In genomic region chr2:145457106-145457747, GRCm38 (mm10) we compare ENCODE assay signal across 13 mouse cellular contexts.
A peak's percentile ranks its signal among the peaks of the same experiment; 100 is the strongest.
DNase-seq lines count a peak whose midpoint lies in the region; ATAC-seq and TF ChIP-seq lines count a peak whose summit lies in the region.
"Had no signal": no experiment of that assay in that cellular context is flagged by ENCODE, and none has a peak within 500 bp of the region (broad histone marks: within the 10 kb centered on the region; RNA-seq: fewer than 3 reads in every experiment).

No protein-coding gene starts in this region.

- no peak overlapping the region for H3K4me2 ChIP-seq in heart, postnatal 0 days (ENCODE audit: low read depth, low read length)
- no peak overlapping the region for H3K4me2 ChIP-seq in neural tube, embryonic 15.5 days
- H3K4me2 ChIP-seq in intestine, postnatal 0 days (replicated peaks; ENCODE audit: low read depth), result no peak overlapping the region
- H3K4me2 ChIP-seq: heart, embryonic 13.5 days had no signal

- no peak for DNase-seq in heart, postnatal 0 days (ENCODE audit: low spot score)
- no peak for DNase-seq in heart, adult 2 months
- DNase-seq in neural tube, embryonic 10.5 days (ENCODE audit: extremely low spot score, low spot score), result peak; percentile 19
- DNase-seq in adrenal gland, adult 2 months, result no peak
- no peak for DNase-seq in adipocyte (ENCODE audit: low spot score)
- DNase-seq in cerebellum, adult 18-20 months, result no peak
- DNase-seq: cerebellum, adult 9-10 months; kidney, adult 8-10 months had no signal

- no peaks in the 10 kb centered on the region for H3K9me3 ChIP-seq in heart, postnatal 0 days (replicated peaks; ENCODE audit: control insufficient read depth, low read length)
- no peaks in the 10 kb centered on the region for H3K9me3 ChIP-seq in neural tube, embryonic 15.5 days (replicated peaks)
- H3K9me3 ChIP-seq in intestine, postnatal 0 days (ENCODE audit: control insufficient read depth), result no peaks in the 10 kb centered on the region
- H3K9me3 ChIP-seq: forebrain, embryonic 10.5 days; heart, embryonic 13.5 days; limb, embryonic 10.5 days had no signal

- no peak for TF ChIP-seq POLR2A in heart, adult 2 months (IDR thresholded peaks at IDR 0.05; ENCODE audit: insufficient read depth, low read depth, low read length)

- no peaks in the 10 kb centered on the region for H3K4me1 ChIP-seq in heart, postnatal 0 days (ENCODE audit: control insufficient read depth, insufficient read depth)
- H3K4me1 ChIP-seq in heart, adult 2 months (ENCODE audit: control insufficient read depth, insufficient read depth, low read length), result no peaks in the 10 kb centered on the region
- H3K4me1 ChIP-seq in neural tube, embryonic 15.5 days, result peaks cover 7% of the 10 kb centered on the region; the same call in 1 of the 2 replicates
- no peaks in the 10 kb centered on the region for H3K4me1 ChIP-seq in intestine, postnatal 0 days (replicated peaks; ENCODE audit: control insufficient read depth, insufficient read depth, low read length)
- H3K4me1 ChIP-seq: limb, embryonic 10.5 days had no signal

- no peaks in the 10 kb centered on the region for H3K27me3 ChIP-seq in heart, postnatal 0 days (ENCODE audit: control insufficient read depth, insufficient read depth, low read length)
- H3K27me3 ChIP-seq in heart, adult 2 months (ENCODE audit: control insufficient read depth, insufficient read depth, low read length), result no peaks in the 10 kb centered on the region
- no peaks in the 10 kb centered on the region for H3K27me3 ChIP-seq in neural tube, embryonic 15.5 days (replicated peaks)
- no peaks in the 10 kb centered on the region for H3K27me3 ChIP-seq in intestine, postnatal 0 days (replicated peaks; ENCODE audit: control insufficient read depth, insufficient read depth, low read length)
- H3K27me3 ChIP-seq: heart, embryonic 13.5 days had no signal

- intact Hi-C loops in heart, adult 2 months (cut with DNase I), result no loop called here

- no peak overlapping the region for H3K4me3 ChIP-seq in heart, postnatal 0 days (ENCODE audit: low read depth, low read length)
- H3K4me3 ChIP-seq in heart, adult 2 months, result no peak overlapping the region
- no peak overlapping the region for H3K4me3 ChIP-seq in neural tube, embryonic 15.5 days (replicated peaks)
- no peak overlapping the region for H3K4me3 ChIP-seq in intestine, postnatal 0 days (ENCODE audit: low read depth, low read length)
- H3K4me3 ChIP-seq: forebrain, embryonic 10.5 days; heart, embryonic 13.5 days; limb, embryonic 10.5 days had no signal

- ATAC-seq in heart, postnatal 0 days (ENCODE audit: insufficient read depth, low read depth), result no peak
- ATAC-seq in neural tube, embryonic 15.5 days (ENCODE audit: low FRiP score), result no peak
- ATAC-seq in intestine, postnatal 0 days, result no peak

- no peaks in the 10 kb centered on the region for H3K79me2 ChIP-seq in heart, adult 2 months (replicated peaks; ENCODE audit: control insufficient read depth, insufficient read depth, low read length)

- no peaks in the 10 kb centered on the region for H3K36me3 ChIP-seq in heart, postnatal 0 days (replicated peaks; ENCODE audit: control insufficient read depth, insufficient read depth, low read length)
- no peaks in the 10 kb centered on the region for H3K36me3 ChIP-seq in heart, adult 2 months (ENCODE audit: control insufficient read depth, insufficient read depth, low read length)
- no peaks in the 10 kb centered on the region for H3K36me3 ChIP-seq in neural tube, embryonic 15.5 days
- H3K36me3 ChIP-seq in intestine, postnatal 0 days (ENCODE audit: control insufficient read depth, insufficient read depth), result no peaks in the 10 kb centered on the region
- H3K36me3 ChIP-seq: forebrain, embryonic 10.5 days; heart, embryonic 13.5 days; limb, embryonic 10.5 days had no signal

- 56% methylated on average over 8 of the region's 8 CpGs for WGBS in heart, postnatal 0 days
- 62% methylated on average over 8 of the region's 8 CpGs for WGBS in heart, adult 2 months
- 59% methylated on average over 8 of the region's 8 CpGs for WGBS in neural tube, embryonic 15.5 days
- 32% methylated on average over 8 of the region's 8 CpGs for WGBS in intestine, postnatal 0 days

- peak; percentile 31; the same call in 1 of the 2 replicates for TF ChIP-seq CTCF in heart, postnatal 0 days (IDR thresholded peaks at IDR 0.05; ENCODE audit: low read depth)
- no peak for TF ChIP-seq CTCF in heart, adult 2 months (IDR thresholded peaks at IDR 0.05)
- peak; percentile 46 for TF ChIP-seq CTCF in intestine, postnatal 0 days (IDR thresholded peaks at IDR 0.05; ENCODE audit: low read depth)

- no peak overlapping the region for H3K9ac ChIP-seq in heart, postnatal 0 days (replicated peaks; ENCODE audit: low read depth, low read length)
- no peak overlapping the region for H3K9ac ChIP-seq in heart, adult 2 months (ENCODE audit: low read depth, low read length)
- no peak overlapping the region for H3K9ac ChIP-seq in neural tube, embryonic 15.5 days (replicated peaks)
- no peak overlapping the region for H3K9ac ChIP-seq in intestine, postnatal 0 days (ENCODE audit: low read depth, low read length)
- H3K9ac ChIP-seq: heart, embryonic 13.5 days had no signal

- TF ChIP-seq EP300 in heart, postnatal 0 days (IDR thresholded peaks at IDR 0.05; ENCODE audit: low read depth), result no peak
- no peak for TF ChIP-seq EP300 in heart, adult 2 months (IDR thresholded peaks at IDR 0.05; ENCODE audit: insufficient read depth, low read depth, low read length)

- no peak overlapping the region for H3K27ac ChIP-seq in heart, postnatal 0 days (ENCODE audit: low read depth)
- no peak overlapping the region for H3K27ac ChIP-seq in heart, adult 2 months
- H3K27ac ChIP-seq in neural tube, embryonic 15.5 days (replicated peaks), result no peak overlapping the region
- no peak overlapping the region for H3K27ac ChIP-seq in intestine, postnatal 0 days (ENCODE audit: low read depth, low read length)
- H3K27ac ChIP-seq: forebrain, embryonic 10.5 days; heart, embryonic 13.5 days; limb, embryonic 10.5 days had no signal
